Comparison of ENCODE assay signal across 10 mouse cellular contexts in the genomic region with DNA sequence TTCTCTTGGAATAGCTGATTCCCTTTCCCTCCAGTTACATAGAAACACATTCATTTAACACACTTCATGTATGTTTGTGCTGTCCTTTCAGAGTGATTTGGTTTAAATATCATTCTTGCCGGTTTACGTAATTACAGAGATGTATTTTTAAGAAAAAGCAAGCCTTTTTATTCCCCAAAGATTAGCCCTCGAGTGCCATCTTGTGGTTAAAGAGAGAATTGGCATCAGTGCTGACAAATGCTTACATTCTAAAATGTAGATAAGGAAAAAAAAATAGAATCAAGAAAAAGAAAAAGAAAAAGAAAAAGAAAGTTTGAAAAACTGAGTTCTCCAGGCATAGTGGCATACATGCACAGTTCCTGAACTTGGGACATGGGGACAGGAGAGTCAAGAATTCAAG. TPM values are rescaled to one million over a fixed set of nuclear protein-coding genes. Genes with fewer than 3 reads are reported as not detected.
DNase-seq lines count a peak whose midpoint lies in the region; ATAC-seq and TF ChIP-seq lines count a peak whose summit lies in the region.
"Had no signal": no experiment of that assay in that cellular context is flagged by ENCODE, and none has a peak within 500 bp of the region (broad histone marks: within the 10 kb centered on the region; RNA-seq: fewer than 3 reads in every experiment).

No protein-coding gene starts in this region.

- H3K9ac ChIP-seq in kidney, embryonic 14.5 days (ENCODE audit: low read depth, low read length): no peak overlapping the region
- H3K9ac ChIP-seq: embryonic facial prominence, embryonic 15.5 days; liver, embryonic 15.5 days had no signal

- no peaks in the 10 kb centered on the region for H3K9me3 ChIP-seq in kidney, embryonic 14.5 days (ENCODE audit: control insufficient read depth, low read length)
- H3K9me3 ChIP-seq: embryonic facial prominence, embryonic 15.5 days; liver, embryonic 15.5 days had no signal

- intact Hi-C loops in left cerebral cortex, adult 2 months (cut with DNase I): loop anchor here (1.0 to 10.0 kb wide), 5 partner anchors 131 to 591 kb away; a partner anchor contains a TSS

- TF ChIP-seq CTCF in left cerebral cortex, adult 2 months (IDR thresholded peaks at IDR 0.05): peak; percentile 89

- H3K27ac ChIP-seq in kidney, embryonic 14.5 days (ENCODE audit: low read depth, low read length): no peak overlapping the region
- H3K27ac ChIP-seq in left cerebral cortex, adult 2 months: no peak overlapping the region
- H3K27ac ChIP-seq: embryonic facial prominence, embryonic 15.5 days; liver, embryonic 15.5 days had no signal

- no peaks in the 10 kb centered on the region for H3K36me3 ChIP-seq in kidney, embryonic 14.5 days (ENCODE audit: control insufficient read depth, insufficient read depth, low read length)
- H3K36me3 ChIP-seq: embryonic facial prominence, embryonic 15.5 days; liver, embryonic 15.5 days had no signal

- no peak overlapping the region for H3K4me3 ChIP-seq in kidney, embryonic 14.5 days (ENCODE audit: low read length)
- H3K4me3 ChIP-seq in left cerebral cortex, adult 2 months: no peak overlapping the region
- H3K4me3 ChIP-seq: embryonic facial prominence, embryonic 15.5 days; liver, embryonic 15.5 days had no signal

- DNase-seq in kidney, adult 8-10 months: peak; percentile 14 to 21
- DNase-seq in ES-CJ7 (ENCODE audit: low read depth, low spot score): peak; percentile 47
- DNase-seq in adipocyte (ENCODE audit: low spot score): peak; percentile 86
- peak; percentile 80 for DNase-seq in forelimb bud, embryonic 11.5 days (ENCODE audit: low read depth, low spot score)
- peak; percentile 17 to 40 for DNase-seq in left cerebral cortex, adult 2 months (ENCODE audit: extremely low spot score in 1 of 2, low spot score in 2 of 2)
- peak; percentile 8 for DNase-seq in thymus, postnatal 4 days
- no peak for DNase-seq in spleen, adult 18-20 months

- H3K4me1 ChIP-seq in kidney, embryonic 14.5 days (ENCODE audit: control insufficient read depth, insufficient read depth, low read length): no peaks in the 10 kb centered on the region
- H3K4me1 ChIP-seq: embryonic facial prominence, embryonic 15.5 days; liver, embryonic 15.5 days had no signal

- no peaks in the 10 kb centered on the region for H3K27me3 ChIP-seq in kidney, embryonic 14.5 days (ENCODE audit: control insufficient read depth, insufficient read depth, low read length)
- H3K27me3 ChIP-seq: embryonic facial prominence, embryonic 15.5 days; liver, embryonic 15.5 days had no signal

- WGBS in kidney, embryonic 14.5 days: 5% methylated on average over 3 of the region's 3 CpGs

- ATAC-seq in kidney, embryonic 14.5 days (ENCODE audit: low FRiP score, low TSS enrichment): no peak

- no peak overlapping the region for H3K4me2 ChIP-seq in kidney, embryonic 14.5 days (replicated peaks; ENCODE audit: low read depth, low read length)
- H3K4me2 ChIP-seq: embryonic facial prominence, embryonic 15.5 days; liver, embryonic 15.5 days had no signal

RNA-seq across cellular contexts. Expression of a gene that starts 59.2 kb away (rescaled TPM):
- 1.3 TPM in 2 replicates for polyA plus RNA-seq in kidney, embryonic 14.5 days (2014; fragmentation: Nextera tagmentation; extraction: Ambion mirVana)
- not detected for total RNA-seq in left cerebral cortex, adult 2 months (2021)

Comparison
In these comparisons a context has a peak if more than half of its experiments do, and no peak if none do; other contexts are left out.
1. DNase-seq: peak in kidney, adult 8-10 months (2 of 2), ES-CJ7 (single experiment), adipocyte (single experiment), forelimb bud, embryonic 11.5 days (single experiment), left cerebral cortex, adult 2 months (2 of 2) and thymus, postnatal 4 days (single experiment); none in spleen, adult 18-20 months (0 of 2).